Mouse (Mus musculus): Measurements from ENCODE around the gene Irf2bp1. TPM values are rescaled to one million over a fixed set of nuclear protein-coding genes. Genes with fewer than 3 reads are reported as not detected.
A peak's percentile ranks its signal among the peaks of the same experiment; 100 is the strongest.

Gene Irf2bp1
- total and polyA plus RNA-seq, 3 experiments = 4.9 to 12.8 (median 6.6) TPM

- H3K27me3 ChIP-seq (replicated peaks) = peaks cover 49% of the 10 kb centered on the region
- no peak overlapping the region for H3K27ac ChIP-seq (ENCODE audit: insufficient read depth, low read depth)
- H3K9ac ChIP-seq (ENCODE audit: insufficient read depth, low read depth) = no peak overlapping the region
- no peaks in the 10 kb centered on the region for H3K9me3 ChIP-seq (replicated peaks; ENCODE audit: low read length)
- no peaks in the 10 kb centered on the region for H3K79me2 ChIP-seq (replicated peaks; ENCODE audit: control insufficient read depth, extremely low read depth, insufficient read depth, poor library complexity, severe bottlenecking)
- DNase-seq (ENCODE audit: extremely low read depth) = no peak
- no peak overlapping the region for H3K4me2 ChIP-seq (ENCODE audit: insufficient read depth, low read depth, poor library complexity, severe bottlenecking)
- TF ChIP-seq USF2 (conservative IDR thresholded peaks at IDR 0.05; ENCODE audit: low read depth, low read length) (no peak), CHD2 (IDR thresholded peaks at IDR 0.05; ENCODE audit: low read length) (0 out of 2 replicates have a peak, but pooled peaks have one; percentile 42)
- H3K4me3 ChIP-seq (replicated peaks in 1 of 3; ENCODE audit: low read depth in 2 of 3, low read length in 2 of 3, poor library complexity in 1 of 3) = no peak overlapping the region
- peaks cover 0 to 9% of the 10 kb centered on the region in 2 experiments; a peak in 3 of 4 replicates for H3K4me1 ChIP-seq (ENCODE audit: control insufficient read depth in 1 of 2, insufficient read depth in 2 of 2)
- no peaks in the 10 kb centered on the region for H3K36me3 ChIP-seq (replicated peaks in 1 of 2; ENCODE audit: control insufficient read depth in 1 of 2, insufficient read depth in 1 of 2, low read length in 1 of 2)
- dilution Hi-C loops (cut with MboI; ENCODE audit: extremely low pct_ligation_motif_present, extremely low pct_unique_long_range_greater_than_20kb, low sequenced_read_pairs) (no loop called here), in situ Hi-C loops (cut with MboI; ENCODE audit: low pct_ligation_motif_present, low pct_unique_long_range_greater_than_20kb, low sequenced_read_pairs) (no loop called here)
Observed at GRCm38 (mm10) chr7:19012882-19013281, 9.0 kb downstream of the Irf2bp1 start.

GRCm38 (mm10) chr7:19014452-19014851, 10.6 kb downstream of the Irf2bp1 start:
- dilution Hi-C loops (cut with MboI; ENCODE audit: extremely low pct_ligation_motif_present, extremely low pct_unique_long_range_greater_than_20kb, low sequenced_read_pairs) = no loop called here
- no peak for DNase-seq (ENCODE audit: extremely low read depth)

GRCm38 (mm10) chr7:19016042-19016441, 12.2 kb downstream of the Irf2bp1 start:
- peaks cover 0 to 4% of the 10 kb centered on the region in 2 experiments; a peak in 2 of 4 replicates for H3K4me1 ChIP-seq (ENCODE audit: control insufficient read depth in 1 of 2, insufficient read depth in 2 of 2)
- H3K27me3 ChIP-seq (replicated peaks) = peaks cover 61% of the 10 kb centered on the region
- no peaks in the 10 kb centered on the region for H3K36me3 ChIP-seq (replicated peaks in 1 of 2; ENCODE audit: control insufficient read depth in 1 of 2, insufficient read depth in 1 of 2, low read length in 1 of 2)
- H3K4me2 ChIP-seq (ENCODE audit: insufficient read depth, low read depth, poor library complexity, severe bottlenecking) = no peak overlapping the region
- in situ Hi-C loops (cut with MboI; ENCODE audit: low pct_ligation_motif_present, low pct_unique_long_range_greater_than_20kb, low sequenced_read_pairs) (no loop called here), dilution Hi-C loops (cut with MboI; ENCODE audit: extremely low pct_ligation_motif_present, extremely low pct_unique_long_range_greater_than_20kb, low sequenced_read_pairs) (no loop called here)
- H3K27ac ChIP-seq (ENCODE audit: insufficient read depth, low read depth) = no peak overlapping the region
- H3K4me3 ChIP-seq (replicated peaks in 1 of 3; ENCODE audit: low read depth in 2 of 3, low read length in 2 of 3, poor library complexity in 1 of 3) = no peak overlapping the region
- no peak for DNase-seq (ENCODE audit: extremely low read depth)
- no peaks in the 10 kb centered on the region for H3K79me2 ChIP-seq (replicated peaks; ENCODE audit: control insufficient read depth, extremely low read depth, insufficient read depth, poor library complexity, severe bottlenecking)
- H3K9ac ChIP-seq (ENCODE audit: insufficient read depth, low read depth) = no peak overlapping the region
- H3K9me3 ChIP-seq (replicated peaks; ENCODE audit: low read length) = no peaks in the 10 kb centered on the region
- no peak for TF ChIP-seq UBTF (IDR thresholded peaks at IDR 0.05; ENCODE audit: low read depth, low read length)
- no peak for TF ChIP-seq MAFK (IDR thresholded peaks at IDR 0.05; ENCODE audit: insufficient replicate concordance, low read length)
- TF ChIP-seq IRF4 (IDR thresholded peaks at IDR 0.05; ENCODE audit: low read depth, low read length) = no peak
- TF ChIP-seq RAD21 (IDR thresholded peaks at IDR 0.05; ENCODE audit: low read depth, low read length) = no peak
- TF ChIP-seq JUN (IDR thresholded peaks at IDR 0.05; ENCODE audit: insufficient read depth, low read depth, low read length) = no peak
- TF ChIP-seq ETS1 (conservative IDR thresholded peaks at IDR 0.05; ENCODE audit: low read depth, low read length) = no peak
- no peak for TF ChIP-seq NRF1 (IDR thresholded peaks at IDR 0.05; ENCODE audit: low read depth, low read length)
- no peak for TF ChIP-seq JUND (conservative IDR thresholded peaks at IDR 0.05; ENCODE audit: low read depth, low read length)
- no peak for TF ChIP-seq MYC (IDR thresholded peaks at IDR 0.05; ENCODE audit: low read depth, low read length)
- no peak for TF ChIP-seq MEF2A (IDR thresholded peaks at IDR 0.05; ENCODE audit: borderline replicate concordance, low read depth, low read length)
- TF ChIP-seq USF2 (conservative IDR thresholded peaks at IDR 0.05; ENCODE audit: low read depth, low read length) = no peak
- no peak for TF ChIP-seq KAT2A (IDR thresholded peaks at IDR 0.05; ENCODE audit: insufficient replicate concordance, low read length)
- TF ChIP-seq ZKSCAN1 (IDR thresholded peaks at IDR 0.05; ENCODE audit: borderline replicate concordance, low read depth, low read length) = no peak
- TF ChIP-seq HCFC1 (IDR thresholded peaks at IDR 0.05; ENCODE audit: low read depth, low read length) = no peak
- no peak for TF ChIP-seq MAZ (IDR thresholded peaks at IDR 0.05; ENCODE audit: low read depth, low read length)
- no peak for TF ChIP-seq TCF12 (IDR thresholded peaks at IDR 0.05; ENCODE audit: low read depth, low read length)
- TF ChIP-seq NELFE (IDR thresholded peaks at IDR 0.05; ENCODE audit: low read depth, low read length) = no peak

More at GRCm38 (mm10) chr7:19014452-19014851, 10.6 kb downstream of the Irf2bp1 start:
- in situ Hi-C loops (cut with MboI; ENCODE audit: low pct_ligation_motif_present, low pct_unique_long_range_greater_than_20kb, low sequenced_read_pairs) = no loop called here
- no peak overlapping the region for H3K27ac ChIP-seq (ENCODE audit: insufficient read depth, low read depth)
- no peaks in the 10 kb centered on the region for H3K79me2 ChIP-seq (replicated peaks; ENCODE audit: control insufficient read depth, extremely low read depth, insufficient read depth, poor library complexity, severe bottlenecking)
- no peaks in the 10 kb centered on the region for H3K36me3 ChIP-seq (replicated peaks in 1 of 2; ENCODE audit: control insufficient read depth in 1 of 2, insufficient read depth in 1 of 2, low read length in 1 of 2)
- no peak for TF ChIP-seq ETS1 (conservative IDR thresholded peaks at IDR 0.05; ENCODE audit: low read depth, low read length)
- TF ChIP-seq RAD21 (IDR thresholded peaks at IDR 0.05; ENCODE audit: low read depth, low read length) = no peak
- no peak for TF ChIP-seq CHD1 (IDR thresholded peaks at IDR 0.05; ENCODE audit: low read depth, low read length)
- no peak for TF ChIP-seq USF2 (conservative IDR thresholded peaks at IDR 0.05; ENCODE audit: low read depth, low read length)
- no peak for TF ChIP-seq MXI1 (IDR thresholded peaks at IDR 0.05; ENCODE audit: low read depth, low read length)
- no peak for TF ChIP-seq ZKSCAN1 (IDR thresholded peaks at IDR 0.05; ENCODE audit: borderline replicate concordance, low read depth, low read length)
- no peak for TF ChIP-seq JUND (conservative IDR thresholded peaks at IDR 0.05; ENCODE audit: low read depth, low read length)
- TF ChIP-seq USF1 (IDR thresholded peaks at IDR 0.05; ENCODE audit: low read depth, low read length) = no peak
- TF ChIP-seq ZC3H11A (IDR thresholded peaks at IDR 0.05; ENCODE audit: low read depth, low read length) = no peak
- TF ChIP-seq POLR2AphosphoS2 (IDR thresholded peaks at IDR 0.05; ENCODE audit: low read depth, low read length) = no peak
- TF ChIP-seq NRF1 (IDR thresholded peaks at IDR 0.05; ENCODE audit: low read depth, low read length) = no peak
- TF ChIP-seq SMC3 (IDR thresholded peaks at IDR 0.05; ENCODE audit: low read depth, low read length) = no peak
- TF ChIP-seq PAX5 (IDR thresholded peaks at IDR 0.05; ENCODE audit: low read length) = no peak
- no peak for TF ChIP-seq EP300 (IDR thresholded peaks at IDR 0.05; ENCODE audit: low read length)
- no peak for TF ChIP-seq MEF2A (IDR thresholded peaks at IDR 0.05; ENCODE audit: borderline replicate concordance, low read depth, low read length)
- TF ChIP-seq TBP (conservative IDR thresholded peaks at IDR 0.05; ENCODE audit: low read depth, low read length) = no peak
- TF ChIP-seq MAFK (IDR thresholded peaks at IDR 0.05; ENCODE audit: insufficient replicate concordance, low read length) = no peak
- TF ChIP-seq MYC (IDR thresholded peaks at IDR 0.05; ENCODE audit: low read depth, low read length) = no peak
- no peak for TF ChIP-seq E2F4 (IDR thresholded peaks at IDR 0.05; ENCODE audit: insufficient replicate concordance, low read depth, low read length)
- TF ChIP-seq GABPA (IDR thresholded peaks at IDR 0.05; ENCODE audit: insufficient replicate concordance, low read depth, low read length) = no peak
- H3K9ac ChIP-seq (ENCODE audit: insufficient read depth, low read depth) = no peak overlapping the region
- no peak overlapping the region for H3K4me2 ChIP-seq (ENCODE audit: insufficient read depth, low read depth, poor library complexity, severe bottlenecking)
- H3K4me1 ChIP-seq (ENCODE audit: control insufficient read depth in 1 of 2, insufficient read depth in 2 of 2) = peaks cover 0 to 4% of the 10 kb centered on the region in 2 experiments; a peak in 3 of 4 replicates
- peaks cover 53% of the 10 kb centered on the region for H3K27me3 ChIP-seq (replicated peaks)
- H3K9me3 ChIP-seq (replicated peaks; ENCODE audit: low read length) = no peaks in the 10 kb centered on the region
- no peak overlapping the region for H3K4me3 ChIP-seq (replicated peaks in 1 of 3; ENCODE audit: low read depth in 2 of 3, low read length in 2 of 3, poor library complexity in 1 of 3)

All from CH12.LX (cell line).